Mouse (Mus musculus) lung, adult 18-20 months (tissue): ENCODE results near the gene Tmem151b.

Experiments used
- DNase-seq, 2 experiments: peaks; one replicate each; pipeline ENCODE4 v3.0.0; 2022; ENCODE audit warnings: mixed read lengths in 2 of 2

Gene Tmem151b

DNA sequence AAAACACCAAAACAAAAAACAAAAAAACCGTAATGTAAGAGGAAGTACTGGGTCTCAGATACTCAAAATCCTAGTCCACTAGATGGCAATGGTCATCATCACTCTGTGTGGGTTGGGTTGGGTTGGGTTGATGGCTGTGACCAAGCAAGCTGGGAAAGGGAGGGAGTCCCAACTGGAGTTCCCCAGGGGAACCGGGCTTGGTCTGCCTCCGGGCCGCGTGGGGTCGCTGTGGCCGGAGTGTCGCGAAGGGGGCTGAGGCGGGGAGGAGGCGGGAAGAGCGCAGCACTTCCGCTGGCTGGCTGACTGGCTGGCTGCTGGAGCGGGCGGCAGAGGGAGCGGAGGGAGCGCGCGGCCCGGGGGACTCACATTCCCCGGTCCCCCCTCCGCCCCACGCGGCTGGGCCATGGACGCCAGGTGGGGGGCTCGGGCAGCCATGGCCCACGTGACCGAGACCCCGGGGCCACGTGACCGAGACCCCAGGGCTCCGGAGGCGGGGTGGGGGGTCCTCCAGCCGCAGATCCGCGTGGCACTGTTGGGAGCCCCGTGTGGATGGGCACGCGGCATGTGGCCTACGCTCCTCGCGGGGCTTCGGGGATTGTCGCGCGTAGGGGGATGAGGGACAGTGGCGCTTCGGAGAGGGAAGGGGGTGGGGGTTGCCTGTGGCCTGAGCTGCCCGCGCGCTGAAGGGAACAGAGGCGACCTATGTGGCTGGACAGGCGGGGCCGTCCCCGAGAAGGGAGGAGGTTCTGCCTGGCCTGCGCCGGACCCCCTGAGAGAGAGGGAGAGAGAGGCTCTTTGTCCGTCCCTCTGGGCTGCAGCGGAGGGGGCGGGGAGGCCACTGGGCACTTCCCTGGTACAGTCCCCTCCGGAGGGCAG is 14.4 kb upstream of the Tmem151b start, which contains the start of gene Slc35b2:
Gene Slc35b2, plus strand, starts transcription at position 220 of the 876 bp plus-strand sequence.
- peak; percentile 93 to 94 for DNase-seq

DNA sequence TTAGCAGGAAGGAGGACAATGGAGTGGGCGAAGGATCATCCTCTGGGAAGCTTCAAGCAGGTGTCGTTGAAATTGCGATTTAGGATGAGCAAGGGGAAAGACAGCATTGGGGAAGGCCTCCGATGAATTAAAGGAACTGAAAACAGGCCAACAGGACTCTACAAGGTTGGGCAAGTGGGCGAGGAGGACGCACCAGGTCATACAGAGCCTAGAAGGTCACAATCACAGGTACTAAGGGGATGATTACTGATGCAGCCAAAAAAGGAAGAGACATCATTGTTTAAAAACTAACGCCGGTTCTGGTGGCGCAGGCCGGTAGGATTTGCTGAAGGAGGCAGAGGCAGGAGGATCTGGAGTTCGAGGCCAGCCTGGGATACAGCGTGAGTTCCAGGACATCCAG is 13.7 kb upstream of the Tmem151b start:
- DNase-seq, result no peak

DNA sequence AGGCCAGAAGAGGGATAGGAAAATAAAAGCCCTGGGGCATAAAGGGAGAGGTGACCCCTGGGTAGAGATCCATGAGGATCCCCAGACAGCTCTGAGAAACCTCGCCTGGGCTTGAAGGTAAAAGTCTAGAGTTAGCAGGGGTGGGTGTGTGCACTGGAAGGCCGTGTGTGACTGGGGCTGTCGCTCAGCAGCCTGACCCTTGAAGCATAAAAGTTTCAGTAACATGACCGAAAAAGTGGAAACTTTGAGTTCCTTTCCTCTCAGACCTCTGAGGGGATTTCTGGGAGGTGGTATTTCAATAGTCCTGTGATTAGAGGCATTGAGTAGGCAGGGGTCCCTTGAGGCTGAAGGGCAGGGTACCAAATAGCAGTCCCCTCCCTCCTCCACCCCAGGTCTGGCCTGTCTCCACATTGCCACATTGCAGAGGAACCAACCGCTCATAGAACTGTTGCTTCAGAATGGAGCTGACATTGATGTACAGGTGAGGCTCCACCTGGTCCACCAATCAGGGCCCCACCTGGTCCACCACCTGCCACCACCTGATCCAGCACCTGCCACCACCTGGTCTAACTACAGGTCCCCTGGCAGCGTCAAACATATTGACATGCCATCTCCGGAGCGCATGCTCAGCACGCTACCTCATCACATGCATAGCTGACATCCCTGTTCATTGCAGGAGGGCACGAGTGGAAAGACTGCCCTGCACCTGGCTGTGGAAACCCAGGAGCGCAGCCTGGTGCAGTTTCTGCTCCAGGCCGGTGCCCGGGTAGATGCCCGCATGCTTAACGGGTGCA is 10.5 kb upstream of the Tmem151b start:
- no peak for DNase-seq

DNA sequence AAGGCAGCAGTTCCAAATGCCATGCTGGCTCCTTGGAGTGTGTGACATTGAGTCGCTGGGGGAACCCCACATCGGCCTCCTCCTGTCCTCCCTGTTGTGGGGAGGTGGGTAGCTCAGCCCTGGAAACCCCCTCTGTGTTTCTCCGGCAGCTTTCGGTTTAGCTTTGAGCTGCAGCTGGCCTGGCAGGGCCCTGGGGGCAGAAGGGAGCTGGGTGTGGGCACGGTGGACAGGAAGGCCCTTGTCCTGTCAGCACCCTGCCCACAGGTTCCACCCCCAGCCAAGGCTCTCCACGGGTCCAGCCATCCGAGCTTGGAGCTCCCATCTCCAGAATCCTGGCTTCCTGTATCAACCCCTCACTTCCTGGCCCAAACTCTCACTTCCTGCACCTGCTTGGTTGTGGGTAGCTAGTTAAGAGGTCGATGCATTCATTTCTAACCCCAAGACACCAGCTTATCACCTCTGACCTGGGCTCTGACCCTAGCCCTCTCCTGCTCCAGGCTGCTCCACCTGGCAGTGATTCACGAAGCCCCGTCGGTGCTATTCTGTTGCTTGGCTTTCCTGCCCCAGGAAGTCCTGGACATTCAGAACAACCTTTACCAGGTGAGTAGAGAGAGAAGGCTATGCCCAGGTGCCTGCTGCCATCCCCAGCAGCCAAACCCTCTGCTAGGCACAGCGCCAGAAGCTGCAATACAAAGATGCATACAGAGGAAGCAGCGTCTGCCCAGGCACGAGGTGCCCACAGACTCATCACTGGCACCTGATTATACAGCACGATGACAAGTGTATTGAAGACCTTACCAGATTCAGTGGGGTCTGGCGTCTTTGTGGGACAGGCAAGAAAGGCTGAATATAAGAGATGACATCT is 8.8 kb upstream of the Tmem151b start:
- DNase-seq, result no peak

DNA sequence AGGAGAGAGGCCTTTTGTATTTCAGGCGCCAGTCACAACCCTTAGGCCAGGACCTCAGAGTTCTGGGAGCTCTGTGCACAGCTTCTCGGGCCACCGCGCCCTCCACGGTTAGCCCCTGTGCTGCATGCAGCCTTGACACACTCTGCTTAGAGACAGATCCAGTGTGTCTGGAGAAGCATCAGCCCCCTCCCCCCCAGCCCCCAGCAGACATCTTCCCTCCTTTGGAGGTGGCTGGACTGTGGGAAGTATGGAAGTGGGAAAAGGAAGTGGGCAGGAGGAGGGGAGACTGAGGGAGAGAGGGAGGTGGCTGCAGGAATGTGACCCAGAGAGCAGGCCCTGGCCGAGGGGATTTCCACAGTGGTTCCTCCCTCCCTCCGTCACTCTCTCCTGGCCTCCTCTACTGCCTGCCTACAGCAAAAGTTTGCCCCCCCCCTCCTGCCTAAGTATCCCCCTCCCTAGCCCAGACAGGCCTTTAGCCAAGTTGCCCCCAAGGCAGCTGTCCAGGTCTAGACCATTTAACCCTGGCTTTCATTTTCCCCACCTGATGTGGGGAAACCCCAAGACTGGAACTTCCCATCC is 7.9 kb upstream of the Tmem151b start:
- no peak for DNase-seq

DNA sequence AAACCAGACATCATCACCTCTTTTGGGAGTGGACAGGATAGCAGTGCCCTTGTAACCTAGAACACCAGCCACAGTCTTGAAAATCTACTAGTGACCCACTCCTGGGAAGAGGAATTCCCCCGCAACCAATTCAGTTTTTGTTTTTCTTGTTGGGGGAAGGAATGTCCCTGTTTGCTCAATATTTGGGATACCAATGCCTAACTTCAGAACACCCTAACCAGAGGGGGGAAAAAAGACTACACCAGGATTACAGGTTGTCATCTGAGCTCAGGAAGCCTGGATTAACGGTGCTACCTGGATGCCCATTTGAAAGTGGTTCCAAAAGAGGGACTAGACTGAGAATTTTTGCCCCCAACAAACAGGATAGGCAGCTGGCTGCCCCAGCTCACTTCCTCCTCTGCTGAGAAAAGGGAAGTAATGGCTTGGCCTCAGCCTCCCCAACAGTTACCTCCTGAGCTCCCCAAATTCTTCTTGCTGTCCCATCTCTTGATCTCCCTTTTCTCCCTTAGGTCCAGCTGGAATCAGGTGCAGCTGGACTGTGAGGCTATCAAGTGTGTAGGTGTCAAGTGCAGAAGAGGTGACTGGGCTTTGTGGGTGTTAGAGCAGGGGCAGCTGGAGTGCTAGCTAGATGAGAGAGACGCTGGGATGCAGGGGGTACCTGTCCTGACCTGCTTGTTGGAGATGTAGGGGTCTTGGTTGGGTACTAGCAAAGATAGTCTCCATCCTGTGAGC is 7.2 kb upstream of the Tmem151b start:
- no peak for DNase-seq

DNA sequence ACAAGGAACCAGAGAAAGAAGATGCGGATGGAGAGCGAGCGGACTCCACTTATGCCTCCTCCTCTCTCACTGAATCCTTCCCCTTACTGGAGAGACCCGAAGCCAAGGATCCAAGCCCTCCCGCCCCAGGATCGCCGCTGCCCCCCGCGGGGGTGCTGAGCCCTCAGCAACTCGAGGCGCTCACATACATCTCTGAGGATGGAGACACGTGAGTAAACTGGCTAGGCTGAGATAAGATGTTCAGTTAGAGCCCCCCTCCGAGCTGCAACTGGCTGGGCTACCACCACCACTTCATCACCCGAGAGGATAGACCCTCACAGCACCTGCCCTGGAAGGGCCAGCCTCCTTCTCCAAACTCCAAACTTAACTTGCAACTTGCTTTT is 6.6 kb upstream of the Tmem151b start:
- no peak for DNase-seq

DNA sequence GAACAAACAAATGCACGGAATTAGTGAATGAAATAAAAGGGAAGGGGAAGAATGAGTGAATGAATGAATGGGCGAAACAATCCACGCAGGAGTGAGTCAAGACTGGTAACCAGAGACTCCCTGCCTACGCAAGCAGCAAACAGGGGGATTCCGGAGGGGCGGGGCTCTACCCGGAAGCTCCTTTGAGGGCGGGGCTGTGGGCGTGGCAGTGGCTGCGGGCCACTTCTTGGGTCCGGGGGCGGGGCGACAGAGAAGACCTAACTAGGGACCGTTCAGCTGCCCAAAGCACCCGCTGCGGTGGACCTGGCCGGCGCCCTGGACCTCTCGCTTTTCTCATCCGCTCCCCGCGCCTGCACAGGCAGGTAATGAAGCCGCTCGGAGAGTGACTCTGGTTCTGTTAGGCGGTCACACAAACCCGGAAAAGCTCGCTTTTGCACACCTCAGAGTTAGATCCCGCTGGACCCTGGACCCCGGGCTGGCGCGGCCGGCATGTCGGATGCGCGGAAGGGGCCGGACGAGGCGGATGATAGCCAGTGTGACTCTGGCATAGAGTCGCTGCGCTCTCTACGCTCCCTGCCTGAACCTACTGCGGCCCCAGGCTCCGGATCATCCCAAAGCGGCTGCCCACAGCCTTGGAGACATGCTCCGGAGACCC is 6.1 kb upstream of the Tmem151b start, which contains the start of gene Nfkbie:
Gene Nfkbie, plus strand, starts transcription at position 252 of the 655 bp plus-strand sequence.
- peak; percentile 96 to 97 for DNase-seq

DNA sequence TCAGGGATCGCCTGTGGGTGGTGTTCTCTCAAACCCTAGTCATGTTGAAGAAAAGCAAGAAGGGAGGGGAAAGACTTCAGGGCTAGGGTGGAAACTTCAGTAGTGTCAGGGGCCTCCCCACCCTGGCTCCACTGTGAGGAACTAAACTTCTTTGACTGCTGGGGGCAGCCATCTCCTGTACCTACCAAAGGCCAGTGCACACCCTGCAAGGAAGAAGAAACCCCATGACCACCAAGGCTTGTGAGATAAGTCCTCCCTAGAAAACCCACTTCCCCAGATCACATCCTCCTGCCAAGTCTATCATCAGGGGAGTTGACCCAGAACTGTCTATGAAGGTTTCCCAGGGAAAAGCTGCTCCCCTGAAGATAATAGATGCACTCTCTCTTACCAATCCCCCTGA is 4.9 kb upstream of the Tmem151b start:
- no peak for DNase-seq

DNA sequence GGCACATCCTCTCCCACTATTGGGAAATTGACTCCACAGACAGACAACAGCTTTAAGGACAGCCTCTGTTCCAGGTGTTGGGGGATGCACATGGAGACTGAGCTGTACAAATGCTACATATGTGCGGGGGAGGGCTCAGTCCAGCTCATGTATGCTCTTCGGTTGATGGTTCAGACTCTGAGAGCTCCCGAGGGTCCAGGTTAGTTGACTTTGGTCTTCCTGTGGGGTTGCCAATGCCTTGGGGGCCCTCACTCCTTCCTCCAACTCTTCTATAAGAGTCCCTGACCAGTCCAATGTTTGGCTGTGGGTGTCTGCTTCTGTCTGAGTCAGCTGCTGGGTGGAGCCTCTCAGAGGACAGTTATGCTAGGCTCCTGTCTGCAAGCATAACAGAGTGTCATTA is 3.6 kb upstream of the Tmem151b start:
- no peak for DNase-seq

DNA sequence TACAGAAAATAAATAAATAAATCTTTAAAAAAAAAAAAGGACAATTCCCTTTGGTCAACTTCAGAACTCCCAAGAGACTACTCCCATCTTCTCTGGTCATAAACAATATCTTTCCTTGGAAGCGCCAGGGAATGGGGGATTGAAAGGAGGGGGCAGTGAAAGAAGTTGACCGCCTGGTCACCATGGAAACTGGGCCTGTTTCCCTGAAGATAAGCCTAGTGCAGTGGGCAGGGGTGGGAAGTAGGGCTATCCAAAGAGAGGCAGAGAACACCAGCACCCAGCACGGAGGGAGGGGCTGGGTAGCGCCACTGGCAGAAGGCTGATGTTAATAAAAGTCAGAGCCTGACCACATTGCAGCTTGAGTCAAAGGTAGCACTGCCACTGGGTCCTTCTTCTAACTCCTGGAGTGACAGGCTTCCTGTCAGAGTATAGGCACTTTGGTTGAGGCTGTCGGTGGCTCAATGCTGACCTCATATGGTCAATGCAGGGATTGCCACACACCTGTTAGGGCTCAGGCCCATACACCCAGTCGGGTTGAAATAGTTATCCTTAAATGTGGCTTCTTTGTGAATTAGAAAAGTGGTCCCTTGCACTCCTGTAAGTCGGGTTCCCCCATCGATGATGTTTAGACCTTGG is 2.5 kb upstream of the Tmem151b start:
- peak; percentile 74 to 78 for DNase-seq

DNA sequence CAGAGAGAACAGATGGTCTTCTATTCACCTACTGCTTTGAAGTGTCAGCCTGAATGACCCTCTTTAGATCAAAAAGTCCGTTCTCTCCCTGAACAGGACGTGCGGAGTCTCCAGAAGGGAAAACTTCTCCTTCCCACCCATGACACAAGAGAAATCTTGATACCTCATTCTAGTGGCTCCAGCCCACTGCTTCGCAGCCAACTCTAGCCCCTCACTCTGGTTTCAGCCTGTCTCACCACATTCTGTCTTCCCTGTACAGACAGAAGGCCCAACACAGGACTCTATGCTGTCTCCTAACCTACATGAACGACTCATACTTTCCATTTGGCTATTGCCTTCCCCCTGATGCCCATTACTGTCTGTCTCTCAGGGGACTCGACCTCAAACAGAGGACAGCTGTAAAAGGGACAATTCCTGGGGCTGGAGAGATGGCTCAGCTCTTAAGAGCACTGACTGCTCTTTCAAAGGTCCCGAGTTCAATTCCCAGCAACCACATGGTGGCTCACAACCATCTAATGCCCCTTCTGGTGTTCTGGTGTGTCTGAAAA is 1.8 kb upstream of the Tmem151b start:
- DNase-seq, result no peak

DNA sequence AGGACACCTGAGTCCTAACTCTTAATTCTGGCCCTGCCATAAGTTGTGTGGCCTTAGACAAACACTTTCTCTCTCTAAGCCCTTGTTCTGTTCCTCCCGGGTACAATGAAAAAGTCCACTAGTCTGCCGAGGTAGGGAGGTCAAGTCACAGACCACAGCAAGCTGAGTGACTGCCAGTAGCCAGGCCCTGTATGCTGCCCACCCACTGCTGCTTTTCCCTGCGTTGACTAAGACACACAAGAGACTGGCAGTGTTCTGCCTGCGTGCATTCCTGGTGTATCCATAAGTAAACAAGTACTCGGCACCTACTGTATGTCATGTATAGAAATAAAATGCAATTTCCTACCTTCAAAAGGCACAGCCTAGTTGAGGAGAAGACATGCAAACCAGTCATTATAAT is 776 bp upstream of the Tmem151b start:
- no peak for DNase-seq

DNA sequence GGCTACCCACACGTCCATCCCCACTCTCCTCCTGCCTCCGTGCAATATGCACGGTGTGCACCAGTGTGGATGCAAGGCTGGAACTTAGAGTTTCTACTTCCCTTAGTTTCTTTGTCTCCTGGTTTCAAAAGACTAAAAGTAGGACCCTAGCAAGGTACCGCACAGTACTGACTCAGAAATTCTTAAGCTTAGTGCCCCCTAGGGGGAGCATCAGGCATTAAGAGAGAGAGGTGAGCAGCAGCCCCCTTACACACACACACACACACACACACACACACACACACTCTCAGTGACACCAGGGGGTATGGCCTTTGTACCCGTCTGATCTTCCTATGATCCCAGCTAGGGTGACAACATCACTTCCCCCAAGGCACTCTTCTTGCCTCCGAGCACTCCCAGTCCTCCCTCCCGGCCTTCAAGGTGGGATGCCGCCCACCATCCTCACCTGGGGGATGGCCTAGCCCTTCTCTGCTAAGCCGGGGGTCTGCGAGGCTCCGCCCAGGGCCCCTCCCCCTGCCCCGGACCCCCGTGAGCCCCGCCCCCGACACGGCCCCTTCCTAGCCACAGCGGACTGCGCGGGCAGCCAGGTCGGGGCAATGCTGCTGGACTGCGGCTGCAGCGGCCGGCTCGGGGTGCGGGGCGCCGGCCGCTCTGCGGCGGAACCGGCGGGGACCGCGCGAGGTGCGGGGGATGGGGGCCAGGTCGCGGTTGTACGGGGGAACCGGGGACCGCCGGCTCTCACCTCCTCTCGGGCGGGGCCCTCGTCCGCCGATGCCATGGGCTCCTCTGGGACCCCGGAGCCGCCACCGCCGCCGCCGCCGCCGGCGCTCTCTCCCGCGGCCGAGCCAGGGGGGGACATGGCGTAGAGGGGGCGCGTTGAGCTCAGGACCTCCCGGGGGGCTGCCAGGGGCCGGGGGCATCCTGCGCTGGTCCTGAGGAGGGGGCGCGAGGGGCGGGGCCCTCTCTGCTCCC is 650 bp downstream of the Tmem151b start:
- DNase-seq, result no peak

DNA sequence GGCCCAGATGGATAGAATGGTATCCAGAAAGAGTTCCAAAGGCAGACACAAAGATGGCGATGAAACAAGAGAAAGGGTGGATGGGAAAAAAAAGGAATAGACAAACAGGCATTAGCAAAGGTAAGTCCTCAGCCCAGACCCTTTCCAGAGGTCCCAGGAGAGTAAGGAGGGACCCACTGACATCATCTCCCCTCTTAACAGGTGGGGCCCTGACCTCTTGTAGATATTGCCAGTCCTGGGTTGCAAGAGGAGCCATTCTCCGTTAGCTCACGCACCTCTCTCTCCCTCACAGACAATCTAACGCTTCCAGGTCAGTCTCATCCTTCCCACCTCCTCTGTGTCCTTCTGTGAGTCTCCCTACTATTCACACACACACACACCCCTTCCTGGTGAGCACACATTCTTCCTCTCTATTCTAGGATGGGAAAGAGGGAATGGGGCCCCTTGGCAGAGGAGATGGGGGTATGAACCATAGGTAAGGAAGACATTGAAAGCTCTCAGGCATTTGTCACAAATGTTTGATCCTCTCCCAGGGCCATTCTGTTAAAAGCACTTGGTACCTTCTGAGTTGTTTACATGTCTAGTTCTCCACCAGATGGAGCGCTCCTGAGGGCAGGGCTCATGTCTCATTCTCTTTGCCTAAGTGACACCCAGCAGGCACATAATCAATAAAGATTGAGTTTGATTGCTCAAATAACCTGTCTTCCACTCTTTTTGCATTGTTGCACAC is 1.9 kb downstream of the Tmem151b start:
- no peak for DNase-seq

DNA sequence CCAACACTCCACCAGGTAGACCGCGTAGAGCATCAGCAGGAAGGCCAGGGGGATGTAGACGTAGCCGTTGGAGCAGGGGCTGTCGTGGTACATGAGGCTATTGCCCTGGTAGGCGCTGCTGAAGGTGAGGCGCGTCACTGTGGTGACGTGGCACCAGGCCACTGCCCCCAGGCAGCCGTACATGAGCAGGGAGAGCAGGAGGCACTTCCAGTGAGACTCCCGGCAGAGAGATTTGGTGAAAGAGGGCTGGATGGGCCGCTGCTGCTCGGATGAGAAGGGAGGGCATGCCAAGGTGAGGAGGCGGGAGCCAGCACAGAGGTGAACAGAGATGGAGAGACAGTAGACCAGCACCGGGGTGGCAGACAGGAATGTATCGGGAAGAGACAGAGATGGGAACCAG is 2.5 kb downstream of the Tmem151b start:
- no peak for DNase-seq

DNA sequence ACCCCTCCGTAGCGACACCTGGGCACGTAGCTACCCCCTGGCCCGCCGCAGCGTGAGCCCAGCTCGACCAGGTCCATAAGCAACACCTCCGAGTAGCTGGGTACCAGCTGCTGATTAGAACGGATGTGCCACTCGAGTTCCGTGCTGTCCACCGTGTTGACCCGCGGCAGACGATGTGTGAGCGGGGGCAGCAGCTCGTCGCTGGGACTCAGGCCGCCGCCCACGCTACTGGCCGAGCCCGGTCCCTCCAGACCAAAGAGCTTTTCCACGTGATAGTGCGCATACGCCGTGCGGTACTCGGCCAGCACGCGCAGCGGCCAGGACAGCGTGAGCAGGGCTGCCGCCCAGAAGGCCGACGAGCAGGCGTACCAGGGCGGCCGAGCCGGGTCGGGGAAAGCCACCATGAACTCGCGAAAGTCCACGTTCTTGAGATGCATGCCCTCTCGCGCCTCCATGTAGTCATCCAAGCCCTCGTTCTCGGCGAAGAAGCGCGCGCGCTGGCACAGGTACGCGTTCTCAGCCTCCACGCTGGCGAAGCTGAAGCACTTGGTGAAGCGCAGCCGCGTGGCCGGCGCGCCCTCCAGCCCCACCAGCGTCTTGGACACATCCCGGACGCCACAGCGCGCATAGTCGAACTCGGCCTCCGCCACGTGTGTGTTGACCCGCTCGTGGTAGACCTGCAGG is 4.1 kb downstream of the Tmem151b start:
- DNase-seq, result no peak

DNA sequence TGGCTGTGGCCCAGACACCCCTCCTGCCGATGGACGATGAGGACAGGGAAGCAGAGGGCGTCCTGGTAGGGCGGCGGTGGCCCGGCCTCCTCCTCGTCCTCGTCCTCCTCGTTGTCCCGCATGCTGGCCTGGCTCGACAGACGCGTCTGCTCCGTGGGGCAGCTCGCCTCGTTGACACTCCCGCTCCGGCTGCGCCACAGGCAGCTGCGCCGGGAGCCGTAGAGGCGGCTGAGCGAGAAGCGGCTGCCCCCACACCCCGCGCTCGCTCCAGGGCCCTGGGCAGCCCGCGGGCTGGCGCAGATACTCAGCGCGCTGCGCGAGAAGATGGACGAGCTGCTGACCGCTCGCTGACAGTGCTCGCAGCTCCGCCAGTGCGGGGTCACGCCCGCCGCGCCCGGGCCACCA is 4.6 kb downstream of the Tmem151b start:
- no peak for DNase-seq
